Mouse (Mus musculus): ENCODE data around the gene Wdhd1.
"Not testable (repeated sequence)": the region's sequence is repeated elsewhere in the genome, so short reads cannot be mapped to it uniquely, and the experiment has no call there.

Gene Wdhd1

GRCm38 (mm10) chr14:47276637-47277393, at the start of gene Wdhd1, which contains the start of gene Socs4:
Wdhd1 (minus strand) TSS chr14:47276857.
Socs4 (plus strand) TSS chr14:47276931.
- peak; percentile 97 for DNase-seq (ENCODE audit: extremely low spot score)

GRCm38 (mm10) chr14:47325965-47326761, 49.5 kb upstream of the Wdhd1 start:
- no peak for DNase-seq (ENCODE audit: extremely low spot score)

- not testable (repeated sequence) for DNase-seq (ENCODE audit: extremely low spot score)
Observed at GRCm38 (mm10) chr14:47321581-47321980, 44.9 kb upstream of the Wdhd1 start.

DNA sequence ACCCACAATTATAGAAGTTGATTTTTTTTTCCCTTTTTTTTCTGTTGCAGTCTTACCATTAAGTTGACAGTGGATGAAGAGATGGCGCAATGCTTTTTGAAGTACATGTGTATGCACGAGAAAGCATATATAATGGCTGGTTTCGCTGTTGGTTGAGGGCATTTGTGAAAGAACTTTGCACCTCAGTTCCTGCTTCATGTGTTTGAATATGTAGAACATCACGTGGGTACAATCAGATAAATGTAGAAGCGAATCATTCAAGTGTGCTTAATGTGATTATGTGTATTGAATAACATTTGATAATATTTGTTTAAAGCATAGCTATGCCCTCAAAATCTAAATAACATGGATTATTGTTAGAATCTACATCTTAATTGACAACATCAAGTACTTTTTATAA, 42.7 kb upstream of the Wdhd1 start:
- DNase-seq (ENCODE audit: extremely low spot score), result no peak

- DNase-seq (ENCODE audit: extremely low spot score), result no peak
Observed at GRCm38 (mm10) chr14:47310342-47311181, 33.9 kb upstream of the Wdhd1 start.

DNA sequence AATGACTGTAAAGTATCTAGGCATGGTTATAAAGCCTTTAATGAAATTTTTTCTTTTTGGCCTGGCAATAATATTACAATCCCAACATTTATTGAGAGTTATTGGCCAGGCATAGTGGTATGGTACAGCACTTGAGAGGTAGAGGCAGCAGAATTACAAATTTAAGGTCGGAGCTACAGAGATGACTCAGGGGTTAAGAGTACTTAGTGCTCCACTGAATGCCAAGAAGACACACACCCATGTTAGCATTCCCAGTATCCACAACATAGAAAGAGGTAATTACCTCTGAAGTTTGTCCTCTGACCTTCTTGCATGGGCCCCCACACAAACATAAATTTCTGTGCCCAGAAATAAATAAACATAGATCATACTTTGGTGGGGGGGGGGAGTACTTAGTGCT, 32.4 kb upstream of the Wdhd1 start:
- no peak for DNase-seq (ENCODE audit: extremely low spot score)

GRCm38 (mm10) chr14:47307669-47308068, 31.0 kb upstream of the Wdhd1 start:
- DNase-seq (ENCODE audit: extremely low spot score), result no peak

DNA sequence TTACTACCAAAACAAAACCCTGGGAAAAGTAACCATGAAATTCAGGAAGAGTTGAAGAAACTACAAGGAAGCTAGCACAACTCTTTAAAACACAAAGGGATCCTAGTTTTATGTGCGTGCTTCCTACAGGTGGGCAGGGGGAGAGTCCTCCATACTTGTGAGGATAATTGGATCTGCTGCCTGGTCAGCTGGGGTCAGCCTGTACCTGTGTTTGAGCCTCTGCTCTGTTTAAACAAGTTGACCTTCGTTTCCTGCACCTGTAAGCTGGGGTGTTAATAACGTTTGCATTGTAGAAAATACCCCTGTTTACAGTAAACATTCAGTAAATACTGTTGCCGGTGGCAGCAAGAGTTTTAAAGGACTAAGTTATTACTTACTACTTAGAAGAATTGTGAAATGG, 29.3 kb upstream of the Wdhd1 start:
- DNase-seq (ENCODE audit: extremely low spot score), result no peak

- no peak for DNase-seq (ENCODE audit: extremely low spot score)
Observed at GRCm38 (mm10) chr14:47304814-47305405, 28.3 kb upstream of the Wdhd1 start.

DNA sequence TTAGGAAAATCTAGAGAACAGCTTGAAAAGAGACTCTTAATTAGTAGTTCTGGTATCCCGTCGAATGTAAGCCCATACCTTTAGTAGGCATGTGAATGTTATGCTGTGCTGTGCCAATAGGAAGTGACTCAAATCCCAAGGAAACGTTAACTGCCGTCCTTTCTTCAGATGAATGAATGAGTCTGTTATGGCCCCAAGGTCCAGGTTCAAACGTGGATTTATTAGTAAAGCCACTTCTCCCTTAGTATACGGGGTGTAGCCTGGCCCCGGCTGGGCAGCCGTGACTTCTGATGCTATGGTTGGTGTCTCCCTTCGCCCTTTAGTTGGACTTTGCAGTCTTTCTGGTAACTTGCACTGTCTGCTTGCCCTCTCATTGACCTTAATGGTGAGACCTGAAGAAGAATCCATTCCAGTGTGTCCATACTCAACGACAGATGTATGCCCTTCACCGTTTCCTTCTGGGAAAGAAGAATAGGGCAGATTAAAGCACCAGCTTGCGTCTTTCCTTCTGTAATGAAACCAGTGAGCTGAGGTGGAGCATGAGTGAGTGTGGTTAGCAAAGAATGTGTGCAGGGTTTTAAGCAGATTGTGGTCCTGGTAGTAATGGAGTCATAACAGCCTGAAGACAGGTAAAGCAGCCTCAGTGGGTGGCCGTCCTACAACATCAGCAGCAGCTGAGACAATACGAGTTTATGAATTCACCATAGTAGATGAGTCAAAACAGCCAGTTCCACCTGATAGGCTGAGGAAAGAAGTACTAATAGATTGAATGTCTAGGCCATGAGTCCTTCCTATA, 26.4 kb upstream of the Wdhd1 start:
- no peak for DNase-seq (ENCODE audit: extremely low spot score)

DNA sequence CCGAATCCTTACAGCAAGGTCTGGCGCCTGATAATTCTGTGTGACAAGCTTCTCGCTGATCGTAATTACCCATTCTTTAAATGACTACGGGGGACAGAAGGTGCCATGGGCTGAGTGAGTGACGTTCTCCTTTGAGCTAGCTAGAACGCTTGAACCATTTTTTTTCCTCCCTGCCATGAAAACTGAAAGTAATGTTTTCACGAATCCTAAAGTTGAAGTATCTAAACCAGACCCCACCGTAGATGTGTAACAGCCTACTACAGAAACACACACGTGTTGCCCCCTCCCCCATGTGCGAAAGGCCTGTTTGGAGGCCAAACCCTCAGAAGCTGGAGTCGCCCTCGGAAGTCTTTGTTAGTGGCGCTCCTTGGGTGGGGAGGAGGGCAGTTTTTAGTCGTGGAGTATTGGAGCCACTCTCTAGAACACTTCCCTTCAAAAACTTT, 22.2 kb upstream of the Wdhd1 start:
- peak; percentile 63 for DNase-seq (ENCODE audit: extremely low spot score)

GRCm38 (mm10) chr14:47298408-47298792, 21.7 kb upstream of the Wdhd1 start:
- peak; percentile 84 for DNase-seq (ENCODE audit: extremely low spot score)

DNA sequence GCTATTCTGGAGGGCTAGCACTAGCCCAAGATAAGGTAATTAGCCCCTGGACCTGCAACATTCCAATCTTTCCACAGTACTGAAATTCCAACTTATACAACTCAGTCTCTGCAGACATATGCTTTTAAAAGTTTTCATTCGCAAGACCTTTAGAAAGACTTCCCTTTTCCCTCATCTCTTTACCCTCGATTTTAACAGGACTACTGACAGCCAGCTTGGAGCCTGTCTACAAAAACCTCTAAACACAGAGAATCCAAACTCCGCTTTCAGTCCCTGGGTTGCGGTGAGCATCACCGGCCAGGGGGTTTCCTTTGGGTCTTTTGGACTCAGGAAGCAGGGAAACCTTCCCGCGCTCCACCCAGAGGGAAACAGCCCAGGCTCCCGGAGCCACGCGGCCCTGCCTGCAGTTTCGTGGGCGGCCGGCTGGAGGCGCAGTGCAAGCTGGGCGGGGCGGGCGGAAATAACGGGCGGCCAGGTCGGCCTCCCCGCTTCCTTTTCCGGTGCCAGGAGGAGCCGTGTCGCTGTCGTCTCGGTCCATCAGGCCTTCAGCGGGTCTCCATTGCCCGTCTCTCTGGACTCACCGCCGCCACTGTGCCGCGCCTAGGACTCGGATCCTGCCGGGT, 21.2 kb upstream of the Wdhd1 start, which contains the start of gene Mapk1ip1l:
TSS of gene Mapk1ip1l (plus strand) at position 482 of the 623 bp plus-strand sequence.
- DNase-seq (ENCODE audit: extremely low spot score), result peak; percentile 96

DNA sequence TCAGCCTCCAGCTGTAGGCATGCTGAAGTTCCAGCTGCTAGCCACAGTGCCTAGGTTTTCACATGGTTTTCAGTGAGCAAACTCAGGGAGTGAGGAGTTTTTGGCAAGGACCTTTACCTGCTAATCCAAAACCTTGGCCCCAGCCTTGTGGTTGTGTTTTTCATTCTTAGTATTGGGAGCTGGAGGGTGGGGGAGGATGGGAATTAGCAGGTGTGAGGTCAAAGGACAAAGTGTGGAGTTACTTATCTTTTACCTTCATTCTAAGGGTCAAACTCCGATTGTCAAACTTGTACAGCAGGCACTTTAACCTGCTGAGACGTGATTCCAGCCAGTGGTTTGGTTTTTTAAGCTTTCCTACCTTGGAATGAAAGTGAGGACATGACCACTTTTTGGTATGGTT, 19.6 kb upstream of the Wdhd1 start:
- no peak for DNase-seq (ENCODE audit: extremely low spot score)

DNA sequence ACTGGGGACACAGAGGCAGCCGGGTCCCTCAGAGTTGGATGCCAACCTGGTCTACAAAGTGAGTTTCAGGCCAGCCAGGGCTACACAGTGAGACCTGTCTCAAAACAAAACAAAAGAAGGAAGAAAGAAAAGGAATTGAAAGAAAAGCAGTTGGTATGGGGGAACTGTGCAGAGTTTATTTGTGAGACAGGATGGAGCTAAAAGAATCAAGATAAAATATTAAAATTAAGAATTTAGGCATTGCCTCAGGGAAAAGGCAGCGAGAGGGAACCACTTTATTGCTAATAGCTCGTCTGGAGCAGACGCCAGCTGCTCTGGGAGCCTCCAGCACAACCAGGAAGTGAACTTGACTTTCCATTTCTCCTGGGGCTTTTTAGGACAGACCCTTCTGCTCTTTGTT, 17.5 kb upstream of the Wdhd1 start:
- no peak for DNase-seq (ENCODE audit: extremely low spot score)

DNA sequence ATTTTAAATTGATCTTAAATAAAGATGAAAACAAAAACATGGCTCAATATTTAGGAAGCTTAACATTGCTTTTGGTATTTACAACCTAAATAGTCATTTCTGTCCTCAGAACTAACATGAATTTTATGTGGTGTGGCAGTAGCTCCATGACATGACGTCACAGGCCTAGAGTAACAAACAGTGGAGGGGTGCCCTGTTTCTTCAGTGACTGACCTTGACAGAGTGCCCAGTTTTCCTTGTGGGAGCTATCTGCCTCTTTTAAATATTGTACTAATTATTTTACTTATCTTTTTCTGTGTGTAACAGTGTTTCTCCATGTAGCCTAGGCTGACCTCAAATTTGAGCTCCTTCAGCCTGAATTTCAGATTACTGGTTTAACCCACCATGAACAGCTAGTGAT, 15.1 kb upstream of the Wdhd1 start:
- DNase-seq (ENCODE audit: extremely low spot score), result no peak

GRCm38 (mm10) chr14:47287021-47287420, 10.4 kb upstream of the Wdhd1 start:
- no peak for DNase-seq (ENCODE audit: extremely low spot score)

- DNase-seq (ENCODE audit: extremely low spot score), result no peak
Observed at GRCm38 (mm10) chr14:47286215-47286614, 9.6 kb upstream of the Wdhd1 start.

DNA sequence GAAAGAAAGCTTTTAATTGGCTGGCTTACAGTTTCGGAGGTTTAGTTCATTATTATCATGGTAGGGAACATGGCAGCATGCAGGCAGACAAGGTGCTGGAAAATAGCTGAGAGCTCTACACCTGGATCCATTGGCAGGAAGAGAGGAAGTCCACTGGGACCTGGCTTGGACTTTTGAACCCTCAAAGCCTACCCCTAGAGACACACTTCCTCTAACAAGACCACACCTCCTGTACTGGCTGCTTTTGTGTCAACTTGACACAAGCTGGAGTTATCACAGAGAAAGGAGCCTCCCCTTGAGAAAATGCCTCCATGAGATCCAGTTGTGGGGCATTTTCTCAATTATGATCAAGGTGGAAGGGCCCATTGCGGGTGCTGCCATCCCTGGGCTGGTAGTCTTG, 8.6 kb upstream of the Wdhd1 start:
- DNase-seq (ENCODE audit: extremely low spot score), result no peak

- DNase-seq (ENCODE audit: extremely low spot score), result no peak
Observed at GRCm38 (mm10) chr14:47283568-47283967, 6.9 kb upstream of the Wdhd1 start.
